Mouse (Mus musculus) ES-Bruce4 (cell line): ENCODE measurements at regions not wholly inside any gene's neighbourhood (a gene's known extent, or its start where the extent isn't known, plus 50 kb on each side); places are given as distances from the start of the nearest gene placed in this dataset.

Experiments
- CTCF ChIP-seq: IDR thresholded peaks from one replicate; pipeline ENCODE4 v1.8.1; 2011; ENCODE audit warnings: low read depth, low read length
- EP300 ChIP-seq: IDR thresholded peaks from 2 replicates; pipeline ENCODE4 v1.6.1; 2011; ENCODE audit warnings: low read depth, low read length; ENCODE audit not compliant: insufficient read depth
- POLR2A ChIP-seq: IDR thresholded peaks from one replicate; pipeline ENCODE4 v1.8.1; 2011; ENCODE audit warnings: low read length; ENCODE audit not compliant: insufficient read depth

GRCm38 (mm10) chr2:128360517-128360916 lies 230.5 kb upstream of the Spdye4c start:
- no peak for TF ChIP-seq POLR2A
- no peak for TF ChIP-seq CTCF
- no peak for TF ChIP-seq EP300
